Mouse (Mus musculus) MEL (cell line): ENCODE data around the gene 0610010K14Rik. TPM values are rescaled to one million over a fixed set of nuclear protein-coding genes. Genes with fewer than 3 reads are reported as not detected.

Source experiments
- DNase-seq: peaks from one replicate; pipeline ENCODE4 v3.0.0; 2011; ENCODE audit warnings: low read depth, low spot score
- H3K27ac ChIP-seq: 2 replicates; pipeline ENCODE4 v1.5.1; 2012; ENCODE audit warnings: low read depth, mild to moderate bottlenecking, control low read depth, low read length, moderate library complexity; ENCODE audit not compliant: control insufficient read depth
- H3K27me3 ChIP-seq, 2 experiments: fragments of 150-350 bp in 1 of 2; sonication (generic) in 1 of 2; 2 replicates each; pipeline ENCODE4 v1.6.1; 2012; ENCODE audit warnings: low read length in 2 of 2, mild to moderate bottlenecking in 2 of 2, improper control_type of control experiment in 1 of 2, moderate library complexity in 1 of 2; ENCODE audit not compliant: insufficient read depth in 2 of 2, control insufficient read depth in 1 of 2
- H3K36me3 ChIP-seq, 2 experiments: 2 replicates each; pipeline ENCODE4 v1.6.1; 2012 to 2014; ENCODE audit warnings: low read length in 2 of 2, improper control_type of control experiment in 1 of 2, inconsistent platforms in 1 of 2, mild to moderate bottlenecking in 1 of 2; ENCODE audit not compliant: insufficient read depth in 2 of 2, control insufficient read depth in 1 of 2
- H3K4me1 ChIP-seq, 2 experiments: fragments of 150-350 bp in 1 of 2; sonication (generic) in 1 of 2; 2 replicates each; pipeline ENCODE4 v1.6.1; 2012; ENCODE audit warnings: low read length in 2 of 2, improper control_type of control experiment in 1 of 2, mild to moderate bottlenecking in 1 of 2; ENCODE audit not compliant: insufficient read depth in 2 of 2, control insufficient read depth in 1 of 2
- H3K4me3 ChIP-seq, 2 experiments: fragments of 150-350 bp in 1 of 2; sonication (generic) in 1 of 2; 2 replicates each; pipeline ENCODE4 v1.5.1; 2012; ENCODE audit warnings: low read depth in 2 of 2, low read length in 2 of 2, mild to moderate bottlenecking in 2 of 2, moderate library complexity in 2 of 2, control low read depth in 1 of 2, improper control_type of control experiment in 1 of 2; ENCODE audit not compliant: control insufficient read depth in 1 of 2, insufficient read depth in 1 of 2
- H3K79me2 ChIP-seq: 2 replicates; pipeline ENCODE4 v1.6.1; 2012; ENCODE audit warnings: mild to moderate bottlenecking, low read length, moderate library complexity; ENCODE audit not compliant: control insufficient read depth, poor library complexity, insufficient read depth
- H3K9ac ChIP-seq: 2 replicates; pipeline ENCODE4 v1.6.1; 2012; ENCODE audit warnings: low read depth, mild to moderate bottlenecking, control low read depth, low read length, moderate library complexity; ENCODE audit not compliant: control insufficient read depth, poor library complexity, severe bottlenecking
- H3K9me3 ChIP-seq: fragments of 150-350 bp; sonication (generic); replicated peaks from 2 replicates; pipeline ENCODE4 v1.6.1; 2012; ENCODE audit warnings: mild to moderate bottlenecking, low read length, improper control_type of control experiment, moderate library complexity; ENCODE audit not compliant: insufficient read depth
- CHD2 ChIP-seq: IDR thresholded peaks from 2 replicates; pipeline ENCODE4 v1.6.1; 2011; ENCODE audit warnings: low read length, improper control_type of control experiment
- CTCF ChIP-seq, 3 experiments: IDR thresholded peaks in 2 of 3; conservative IDR thresholded peaks in 1 of 3; 2 replicates each; pipeline ENCODE4 v1.5.1; 2011 to 2012; ENCODE audit warnings: low read length in 3 of 3, low read depth in 2 of 3, mild to moderate bottlenecking in 2 of 3, improper control_type of control experiment in 1 of 3, inconsistent platforms in 1 of 3, mixed read lengths in 1 of 3, moderate library complexity in 1 of 3; ENCODE audit not compliant: control insufficient read depth in 1 of 3, insufficient read depth in 1 of 3, poor library complexity in 1 of 3, severe bottlenecking in 1 of 3
- ELF1 ChIP-seq: IDR thresholded peaks from 2 replicates; pipeline ENCODE4 v1.6.1; 2014; ENCODE audit warnings: low read depth, mild to moderate bottlenecking, inconsistent platforms, low read length, improper control_type of control experiment, moderate library complexity
- EP300 ChIP-seq, 2 experiments: IDR thresholded peaks; 2 replicates each; pipeline ENCODE4 v1.6.1; 2011; ENCODE audit warnings: improper control_type of control experiment in 2 of 2, low read length in 2 of 2, low read depth in 1 of 2, mild to moderate bottlenecking in 1 of 2
- ETS1 ChIP-seq: IDR thresholded peaks from 2 replicates; pipeline ENCODE4 v1.6.1; 2012; ENCODE audit warnings: low read depth, mild to moderate bottlenecking, inconsistent platforms, low read length, improper control_type of control experiment, moderate library complexity
- GABPA ChIP-seq: IDR thresholded peaks from 2 replicates; pipeline ENCODE4 v1.6.1; 2012; ENCODE audit warnings: low read depth, mild to moderate bottlenecking, inconsistent platforms, low read length, improper control_type of control experiment, moderate library complexity
- HCFC1 ChIP-seq: IDR thresholded peaks from 2 replicates; pipeline ENCODE4 v1.6.1; 2012; ENCODE audit warnings: low read depth, mild to moderate bottlenecking, inconsistent platforms, low read length, improper control_type of control experiment, moderate library complexity
- JUND ChIP-seq: IDR thresholded peaks from 2 replicates; pipeline ENCODE4 v1.6.1; 2011; ENCODE audit warnings: low read depth, mild to moderate bottlenecking, improper control_type of control experiment, low read length
- KAT2A ChIP-seq: conservative IDR thresholded peaks from 2 replicates; pipeline ENCODE4 v1.6.1; 2012; ENCODE audit warnings: low read depth, low read length, improper control_type of control experiment, inconsistent platforms
- MAX ChIP-seq: IDR thresholded peaks from 2 replicates; pipeline ENCODE4 v1.6.1; 2011; ENCODE audit warnings: low read length, improper control_type of control experiment
- MAZ ChIP-seq: IDR thresholded peaks from 2 replicates; pipeline ENCODE4 v1.6.1; 2012; ENCODE audit warnings: low read depth, mild to moderate bottlenecking, inconsistent platforms, low read length, improper control_type of control experiment
- MEF2A ChIP-seq: IDR thresholded peaks from 2 replicates; pipeline ENCODE4 v1.6.1; 2014; ENCODE audit warnings: low read depth, mild to moderate bottlenecking, inconsistent platforms, low read length, improper control_type of control experiment; ENCODE audit not compliant: poor library complexity, insufficient replicate concordance, severe bottlenecking; ENCODE audit errors: extremely low read depth
- MXI1 ChIP-seq: IDR thresholded peaks from 2 replicates; pipeline ENCODE4 v1.6.1; 2011; ENCODE audit warnings: mild to moderate bottlenecking, low read depth, low read length, improper control_type of control experiment
- MYB ChIP-seq: IDR thresholded peaks from 2 replicates; pipeline ENCODE4 v1.6.1; 2011; ENCODE audit warnings: mild to moderate bottlenecking, low read depth, low read length, improper control_type of control experiment
- MYC ChIP-seq: IDR thresholded peaks from 2 replicates; pipeline ENCODE4 v1.6.1; 2011; ENCODE audit warnings: low read depth, mild to moderate bottlenecking, low read length, improper control_type of control experiment, moderate library complexity
- NELFE ChIP-seq: IDR thresholded peaks from 2 replicates; pipeline ENCODE4 v1.6.1; 2011; ENCODE audit warnings: low read depth, low read length, improper control_type of control experiment
- NRF1 ChIP-seq: IDR thresholded peaks from 2 replicates; pipeline ENCODE4 v1.6.1; 2014; ENCODE audit warnings: low read depth, mild to moderate bottlenecking, inconsistent platforms, low read length, improper control_type of control experiment, moderate library complexity; ENCODE audit not compliant: poor library complexity, insufficient read depth, severe bottlenecking
- POLR2A ChIP-seq, 2 experiments: IDR thresholded peaks; 2 replicates each; pipeline ENCODE4 v1.6.1; 2011 to 2012; ENCODE audit warnings: low read length in 2 of 2, mild to moderate bottlenecking in 2 of 2, control low read depth in 1 of 2, improper control_type of control experiment in 1 of 2, low read depth in 1 of 2, moderate library complexity in 1 of 2; ENCODE audit not compliant: control insufficient read depth in 1 of 2, insufficient read depth in 1 of 2, poor library complexity in 1 of 2
- POLR2AphosphoS2 ChIP-seq: IDR thresholded peaks from 2 replicates; pipeline ENCODE4 v1.6.1; 2011; ENCODE audit warnings: low read length, improper control_type of control experiment
- RCOR1 ChIP-seq: IDR thresholded peaks from 2 replicates; pipeline ENCODE4 v1.6.1; 2012; ENCODE audit warnings: low read depth, mild to moderate bottlenecking, inconsistent platforms, low read length, improper control_type of control experiment
- SIN3A ChIP-seq: IDR thresholded peaks from 2 replicates; pipeline ENCODE4 v1.6.1; 2012; ENCODE audit warnings: low read length, improper control_type of control experiment, inconsistent platforms
- SMC3 ChIP-seq: IDR thresholded peaks from 2 replicates; pipeline ENCODE4 v1.6.1; 2011; ENCODE audit warnings: low read depth, low read length, improper control_type of control experiment
- TBP ChIP-seq: IDR thresholded peaks from 2 replicates; pipeline ENCODE4 v1.8.0; 2011; ENCODE audit warnings: low read depth, low read length, improper control_type of control experiment
- TCF12 ChIP-seq: IDR thresholded peaks from 2 replicates; pipeline ENCODE4 v1.6.1; 2014; ENCODE audit warnings: low read depth, mild to moderate bottlenecking, inconsistent platforms, low read length, improper control_type of control experiment, moderate library complexity
- USF1 ChIP-seq: IDR thresholded peaks from 2 replicates; pipeline ENCODE4 v1.6.1; 2014; ENCODE audit warnings: low read depth, mild to moderate bottlenecking, inconsistent platforms, low read length, improper control_type of control experiment, moderate library complexity
- ZKSCAN1 ChIP-seq: IDR thresholded peaks from 2 replicates; pipeline ENCODE4 v1.6.1; 2012; ENCODE audit warnings: low read depth, mild to moderate bottlenecking, inconsistent platforms, low read length, improper control_type of control experiment, moderate library complexity
- ZMIZ1 ChIP-seq: IDR thresholded peaks from 2 replicates; pipeline ENCODE4 v1.6.1; 2012; ENCODE audit warnings: low read depth, mild to moderate bottlenecking, inconsistent platforms, low read length, improper control_type of control experiment, moderate library complexity
- ZNF384 ChIP-seq: IDR thresholded peaks from 2 replicates; pipeline ENCODE4 v1.6.1; 2012; ENCODE audit warnings: low read depth, mild to moderate bottlenecking, inconsistent platforms, low read length, improper control_type of control experiment
- polyA plus RNA-seq, 2 experiments: library from polyadenylated mRNA; stranded (reverse) in 1 of 2; unstranded in 1 of 2; fragments of >175 nt in 1 of 2; fragments of >200 nt in 1 of 2; gene quantifications; 2 replicates each; pipeline versions ENCODE4 v1.2.1 to v1.2.4; 2012; ENCODE audit warnings: low replicate concordance in 2 of 2, low read depth in 1 of 2; ENCODE audit not compliant: insufficient read length in 2 of 2, insufficient read depth in 1 of 2, missing spikeins in 1 of 2
- total RNA-seq: library from RNA; depleted of rRNA; stranded (reverse); fragments of 300-350 nt; gene quantifications from 2 replicates; pipeline ENCODE4 v1.2.3, GENCODE M21; 2012; rRNA removed

0610010K14Rik gene
- total RNA-seq (60.4 and 61.8 TPM in 2 replicates), polyA plus RNA-seq (100 to 1,000 TPM in 1 of 2 experiments, not detected in 1; 189 TPM)

GRCm38 (mm10) chr11:70237457-70238167, at the start of gene 0610010K14Rik:
0610010K14Rik (minus strand) TSS chr11:70237914.
- H3K36me3 ChIP-seq: peaks cover 0 to 6% of the 10 kb centered on the region in 2 experiments; a peak in 1 of 4 replicates
- peak within 1 kb of the TSS; percentile 93 for H3K27ac ChIP-seq
- peaks cover 0 to 7% of the 10 kb centered on the region in 2 experiments; a peak in 3 of 4 replicates for H3K4me1 ChIP-seq
- H3K4me3 ChIP-seq: peak within 1 kb of the TSS; percentile 87 to 92
- peak; percentile 99 for DNase-seq
- H3K79me2 ChIP-seq: peaks cover 17% of the 10 kb centered on the region
- H3K9me3 ChIP-seq: no peaks in the 10 kb centered on the region
- peak; percentile 63; the same call in 1 of the 2 replicates for TF ChIP-seq ZMIZ1
- peak; percentile 87 for TF ChIP-seq HCFC1
- TF ChIP-seq RCOR1: peak; percentile 42; the same call in 1 of the 2 replicates
- TF ChIP-seq SIN3A: peak; percentile 72
- 0 out of 2 replicates have a peak, but pooled peaks have one; percentile 10 for TF ChIP-seq SMC3
- TF ChIP-seq ZNF384: no peak
- no peak for TF ChIP-seq JUND
- peak; percentile 96 for TF ChIP-seq TCF12
- no peak for TF ChIP-seq ZKSCAN1
- peak; percentile 76; the same call in 1 of the 2 replicates for TF ChIP-seq KAT2A
- TF ChIP-seq GABPA: no peak
- TF ChIP-seq MAZ: peak; percentile 59
- peak; percentile 73; the same call in 1 of the 2 replicates for TF ChIP-seq ETS1
- peak; percentile 89 for TF ChIP-seq NELFE
- TF ChIP-seq CHD2: no peak
- 0 out of 4 replicates have a peak, but pooled peaks of 1 of the 2 experiments have one; percentile 17 for TF ChIP-seq EP300 (IDR thresholded peaks at IDR 0.05; ENCODE audit: low read depth in 1 of 2, low read length in 2 of 2)
- peak; percentile 60; the same call in 1 of the 2 replicates for TF ChIP-seq USF1
- TF ChIP-seq MYB: no peak; the same call in 1 of the 2 replicates
- peak; percentile 92 to 94 for TF ChIP-seq POLR2A (IDR thresholded peaks at IDR 0.05; ENCODE audit: control insufficient read depth in 1 of 2, insufficient read depth in 1 of 2, low read depth in 1 of 2, low read length in 2 of 2, poor library complexity in 1 of 2)
- TF ChIP-seq MXI1: peak; percentile 68
- TF ChIP-seq MEF2A: peak; percentile 21; the same call in 1 of the 2 replicates
- TF ChIP-seq NRF1: peak; percentile 55
- TF ChIP-seq ELF1: peak; percentile 72; the same call in 1 of the 2 replicates
- peak; percentile 98 for TF ChIP-seq POLR2AphosphoS2
- TF ChIP-seq MYC: peak; percentile 66; the same call in 1 of the 2 replicates
- peak in 2 of 3 experiments; percentile 62 to 73; a peak in 4 of 6 replicates for TF ChIP-seq CTCF (IDR thresholded peaks at IDR 0.05 in 2 of 3, conservative IDR thresholded peaks at IDR 0.05 in 1 of 3; ENCODE audit: control insufficient read depth in 1 of 3, insufficient read depth in 1 of 3, low read depth in 2 of 3, low read length in 3 of 3, poor library complexity in 1 of 3, severe bottlenecking in 1 of 3)
- peak; percentile 81 for TF ChIP-seq MAX
- peak; percentile 98 for TF ChIP-seq TBP
- no peaks in the 10 kb centered on the region for H3K27me3 ChIP-seq
- H3K9ac ChIP-seq: peak within 1 kb of the TSS; percentile 87
